Mouse (Mus musculus) brain, embryonic 14.5 days (tissue): ENCODE results near the gene Zfp446.
A peak's percentile ranks its signal among the peaks of the same experiment; 100 is the strongest.

Experiments
- CTCF ChIP-seq: fragments of 200-500 bp; IDR thresholded peaks from 2 replicates; pipeline ENCODE4 v1.5.1; 2012; ENCODE audit warnings: inconsistent platforms, mild to moderate bottlenecking, moderate library complexity, borderline replicate concordance; ENCODE audit not compliant: insufficient read depth, insufficient read length; ENCODE audit errors: extremely low read depth
- POLR2A ChIP-seq: fragments of 200-500 bp; IDR thresholded peaks from 2 replicates; pipeline ENCODE4 v1.6.1; 2012; ENCODE audit warnings: mild to moderate bottlenecking, inconsistent platforms, borderline replicate concordance; ENCODE audit not compliant: poor library complexity, insufficient read depth, insufficient read length, severe bottlenecking; ENCODE audit errors: extremely low read depth

DNA sequence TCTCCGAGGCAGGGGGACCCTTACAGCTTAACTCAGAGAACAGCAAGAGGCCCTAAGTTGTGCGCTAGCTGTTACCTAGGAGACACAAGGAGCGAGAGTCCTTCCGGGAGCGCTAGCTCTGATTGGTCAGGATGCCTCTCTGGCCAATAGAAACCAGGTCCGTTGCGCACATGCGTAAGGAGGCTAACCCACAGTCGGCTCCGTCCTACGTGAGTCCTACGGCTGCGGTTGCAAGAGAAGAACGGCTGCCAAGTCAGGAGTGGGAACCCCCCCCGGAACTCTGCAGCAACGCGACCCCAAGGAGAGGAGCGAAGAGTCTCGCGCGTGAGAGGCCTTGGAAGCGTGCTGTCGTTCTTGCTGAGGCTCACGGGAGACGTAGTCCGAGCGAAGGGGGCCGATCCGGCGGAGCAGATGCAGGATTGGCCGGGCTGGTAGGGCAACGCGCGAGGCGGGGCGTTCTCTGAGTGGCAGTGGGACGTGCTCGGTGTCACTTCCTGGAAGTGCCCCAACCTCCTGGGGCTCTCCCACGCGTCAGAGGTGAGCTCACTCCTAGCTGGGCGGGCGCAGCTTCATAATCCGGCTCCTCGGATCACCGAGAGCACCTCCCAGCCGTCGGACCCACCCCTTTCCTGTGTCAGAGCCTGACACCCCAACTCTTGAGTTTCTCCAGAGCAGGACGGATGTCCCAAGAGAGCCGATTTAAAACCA lies at the start of gene Zfp446:
- TF ChIP-seq POLR2A (peak; percentile 77; the same call in 1 of the 2 replicates), CTCF (no peak)
